Mouse (Mus musculus): ENCODE results near the gene Hdac5. TPM values are rescaled to one million over a fixed set of nuclear protein-coding genes. Genes with fewer than 3 reads are reported as not detected.

The Hdac5 gene
- polyA plus RNA-seq, 1 experiment from 2014 or later = 104 TPM

GRCm38 (mm10) chr11:102189461-102190436 is 40.2 kb downstream of the Hdac5 start, which contains the start of gene G6pc3:
G6pc3 (plus strand) TSS chr11:102189620.
- Histone ChIP-seq H3K36me3 (peaks cover 26% of the 10 kb centered on the region), H3K4me1 (peaks cover 21% of the 10 kb centered on the region), H3K4me2 (replicated peaks) (peak within 1 kb of the TSS; percentile 63), H3K27me3 (replicated peaks) (no peaks in the 10 kb centered on the region), H3K27ac (no peak within 1 kb of the TSS), H3K4me3 (peak within 1 kb of the TSS; percentile 47), H3K9me3 (no peaks in the 10 kb centered on the region), H3K9ac (peak within 1 kb of the TSS; percentile 62)
- peak; percentile 74 for ATAC-seq (ENCODE audit: low FRiP score, low read depth)
- WGBS = 3% methylated on average over 50 of the region's 50 CpGs

- Histone ChIP-seq H3K4me3 (peak overlapping the region; percentile 47), H3K36me3 (peaks cover 20% of the 10 kb centered on the region)
- no peak for ATAC-seq (ENCODE audit: low FRiP score, low read depth)
Observed at GRCm38 (mm10) chr11:102188980-102189379, 41.0 kb downstream of the Hdac5 start.

GRCm38 (mm10) chr11:102186235-102186634 is 43.7 kb downstream of the Hdac5 start:
- Histone ChIP-seq H3K9ac (no peak overlapping the region), H3K9me3 (no peaks in the 10 kb centered on the region), H3K4me1 (peaks cover 34% of the 10 kb centered on the region), H3K36me3 (peaks cover 12% of the 10 kb centered on the region), H3K4me3 (no peak overlapping the region), H3K27me3 (replicated peaks) (no peaks in the 10 kb centered on the region), H3K27ac (no peak overlapping the region), H3K4me2 (replicated peaks) (no peak overlapping the region)
- WGBS = 90% methylated on average over 1 of the region's 1 CpGs
- no peak for ATAC-seq (ENCODE audit: low FRiP score, low read depth)

More at GRCm38 (mm10) chr11:102188980-102189379, 41.0 kb downstream of the Hdac5 start:
- no peaks in the 10 kb centered on the region for H3K9me3 ChIP-seq
- H3K9ac ChIP-seq = no peak overlapping the region; the same call in 1 of the 2 replicates
- H3K4me1 ChIP-seq = peaks cover 25% of the 10 kb centered on the region
- H3K4me2 ChIP-seq (replicated peaks) = peak overlapping the region; percentile 63
- no peaks in the 10 kb centered on the region for H3K27me3 ChIP-seq (replicated peaks)
- 76% methylated on average over 6 of the region's 6 CpGs for WGBS
- H3K27ac ChIP-seq = no peak overlapping the region

- H3K9me3 ChIP-seq = no peaks in the 10 kb centered on the region
- peak overlapping the region; percentile 83; the same call in 1 of the 2 replicates for H3K4me3 ChIP-seq
- H3K27me3 ChIP-seq (replicated peaks) = no peaks in the 10 kb centered on the region
- no peak overlapping the region for H3K27ac ChIP-seq
- no peak for ATAC-seq (ENCODE audit: low FRiP score, low read depth)
- peaks cover 13% of the 10 kb centered on the region for H3K36me3 ChIP-seq
- peaks cover 28% of the 10 kb centered on the region for H3K4me1 ChIP-seq
- WGBS = 62% methylated on average over 3 of the region's 3 CpGs
- H3K4me2 ChIP-seq (replicated peaks) = peak overlapping the region; percentile 83
- H3K9ac ChIP-seq = peak overlapping the region; percentile 86; the same call in 1 of the 2 replicates
Observed at GRCm38 (mm10) chr11:102185677-102186076, 44.3 kb downstream of the Hdac5 start.

- ATAC-seq (ENCODE audit: low FRiP score, low read depth) = peak; percentile 83
Observed at GRCm38 (mm10) chr11:102184646-102185495, 45.1 kb downstream of the Hdac5 start, which contains the start of gene Lsm12. Lsm12 (minus strand) TSS chr11:102185296.

GRCm38 (mm10) chr11:102184253-102184645 is 45.7 kb downstream of the Hdac5 start:
- Histone ChIP-seq H3K9ac (peak overlapping the region; percentile 86), H3K4me3 (peak overlapping the region; percentile 83), H3K9me3 (no peaks in the 10 kb centered on the region), H3K27ac (peak overlapping the region; percentile 91), H3K27me3 (replicated peaks) (no peaks in the 10 kb centered on the region), H3K4me1 (peaks cover 21% of the 10 kb centered on the region), H3K4me2 (replicated peaks) (peak overlapping the region; percentile 83), H3K36me3 (peaks cover 22% of the 10 kb centered on the region)
- ATAC-seq (ENCODE audit: low FRiP score, low read depth) = no peak
- WGBS = 5% methylated on average over 7 of the region's 7 CpGs

More at GRCm38 (mm10) chr11:102184646-102185495, 45.1 kb downstream of the Hdac5 start, which contains the start of gene Lsm12:
- Histone ChIP-seq H3K9me3 (no peaks in the 10 kb centered on the region), H3K9ac (peak within 1 kb of the TSS; percentile 86), H3K4me1 (peaks cover 22% of the 10 kb centered on the region), H3K36me3 (peaks cover 18% of the 10 kb centered on the region), H3K27ac (peak within 1 kb of the TSS; percentile 91), H3K27me3 (replicated peaks) (no peaks in the 10 kb centered on the region), H3K4me2 (replicated peaks) (peak within 1 kb of the TSS; percentile 83), H3K4me3 (peak within 1 kb of the TSS; percentile 83)
- under 1% methylated on average over 70 of the region's 70 CpGs for WGBS

- ATAC-seq (ENCODE audit: low FRiP score, low read depth) = no peak
- Histone ChIP-seq H3K4me3 (no peak overlapping the region), H3K9me3 (no peaks in the 10 kb centered on the region), H3K36me3 (peaks cover 48% of the 10 kb centered on the region), H3K4me2 (replicated peaks) (no peak overlapping the region), H3K9ac (no peak overlapping the region), H3K27ac (no peak overlapping the region), H3K27me3 (replicated peaks) (no peaks in the 10 kb centered on the region), H3K4me1 (peaks cover 19% of the 10 kb centered on the region)
Observed at GRCm38 (mm10) chr11:102179836-102180235, 50.1 kb downstream of the Hdac5 start.

GRCm38 (mm10) chr11:102168689-102169088 is 61.3 kb downstream of the Hdac5 start:
- Histone ChIP-seq H3K9me3 (no peaks in the 10 kb centered on the region), H3K4me2 (replicated peaks) (no peak overlapping the region), H3K9ac (no peak overlapping the region), H3K27me3 (replicated peaks) (no peaks in the 10 kb centered on the region), H3K27ac (no peak overlapping the region), H3K4me1 (no peaks in the 10 kb centered on the region), H3K36me3 (peaks cover 56% of the 10 kb centered on the region), H3K4me3 (no peak overlapping the region)
- no peak for ATAC-seq (ENCODE audit: low FRiP score, low read depth)
- WGBS = 88% methylated on average over 5 of the region's 5 CpGs

GRCm38 (mm10) chr11:102167539-102167938 is 62.4 kb downstream of the Hdac5 start:
- Histone ChIP-seq H3K4me1 (no peaks in the 10 kb centered on the region), H3K9me3 (no peaks in the 10 kb centered on the region), H3K4me2 (replicated peaks) (no peak overlapping the region), H3K9ac (no peak overlapping the region), H3K27ac (no peak overlapping the region), H3K27me3 (replicated peaks) (no peaks in the 10 kb centered on the region), H3K36me3 (peaks cover 63% of the 10 kb centered on the region), H3K4me3 (no peak overlapping the region)
- WGBS = 90% methylated on average over 5 of the region's 5 CpGs
- ATAC-seq (ENCODE audit: low FRiP score, low read depth) = no peak

- H3K9me3 ChIP-seq = no peaks in the 10 kb centered on the region
- no peaks in the 10 kb centered on the region for H3K4me1 ChIP-seq
- H3K9ac ChIP-seq = no peak overlapping the region
- no peak for ATAC-seq (ENCODE audit: low FRiP score, low read depth)
- H3K27ac ChIP-seq = no peak overlapping the region
- H3K4me3 ChIP-seq = no peak overlapping the region
- no peak overlapping the region for H3K4me2 ChIP-seq (replicated peaks)
- H3K27me3 ChIP-seq (replicated peaks) = no peaks in the 10 kb centered on the region
- 64% methylated on average over 6 of the region's 6 CpGs for WGBS
- H3K36me3 ChIP-seq = peaks cover 73% of the 10 kb centered on the region
Observed at GRCm38 (mm10) chr11:102165971-102166722, 63.8 kb downstream of the Hdac5 start.

- Histone ChIP-seq H3K4me3 (no peak overlapping the region), H3K27ac (no peak overlapping the region), H3K4me2 (replicated peaks) (no peak overlapping the region), H3K27me3 (replicated peaks) (no peaks in the 10 kb centered on the region), H3K9me3 (no peaks in the 10 kb centered on the region), H3K36me3 (peaks cover 31% of the 10 kb centered on the region), H3K4me1 (peaks cover 9% of the 10 kb centered on the region), H3K9ac (no peak overlapping the region)
- WGBS = 84% methylated on average over 5 of the region's 5 CpGs
- no peak for ATAC-seq (ENCODE audit: low FRiP score, low read depth)
Observed at GRCm38 (mm10) chr11:102159781-102160180, 70.2 kb downstream of the Hdac5 start.
